Mouse (Mus musculus): Measurements from ENCODE around the gene Itpk1. TPM values are rescaled to one million over a fixed set of nuclear protein-coding genes. Genes with fewer than 3 reads are reported as not detected.

Gene Itpk1
- total and polyA plus RNA-seq, 3 experiments, result 50.8 to 99.2 (median 54.9) TPM

DNA sequence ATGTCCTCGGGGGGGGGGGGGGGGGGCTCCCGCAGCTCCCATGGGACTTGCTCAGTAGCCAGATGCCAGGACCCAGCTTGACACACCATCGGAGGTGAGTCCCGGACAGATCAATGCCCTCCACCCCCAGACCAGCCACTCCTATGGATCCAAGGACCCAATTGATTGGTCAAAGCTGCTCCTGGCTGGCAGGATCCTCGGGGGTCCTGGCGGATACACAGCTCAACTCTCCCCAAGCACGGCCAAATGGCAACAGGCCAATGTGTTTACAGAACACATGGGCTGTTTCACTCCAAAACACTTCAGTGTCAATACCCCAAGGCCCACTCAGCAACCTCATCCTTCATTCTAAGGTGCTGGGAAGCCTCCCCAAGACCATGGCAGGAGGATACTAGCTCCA is 13.0 kb downstream of the Itpk1 start:
- DNase-seq, result no peak

DNA sequence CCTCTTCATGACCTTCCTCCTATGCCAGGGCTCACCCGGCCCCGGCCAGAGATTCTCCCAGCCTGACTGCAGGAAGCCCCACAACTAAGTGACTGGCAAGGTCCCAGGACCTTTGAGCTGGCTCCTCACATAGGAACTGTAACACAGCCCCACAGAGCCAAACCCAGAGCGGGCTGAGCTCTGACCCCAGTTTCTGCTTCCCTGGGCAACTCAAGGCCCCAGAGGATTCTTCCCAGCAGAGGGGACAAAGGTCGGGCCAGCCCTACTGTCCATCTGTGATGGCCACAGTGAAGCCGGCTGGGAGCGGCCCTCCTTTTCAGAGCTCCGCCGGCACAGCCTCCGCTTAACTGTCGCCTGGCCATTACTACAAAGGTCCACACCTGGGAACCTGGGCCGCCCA is 13.6 kb downstream of the Itpk1 start:
- DNase-seq, result peak; percentile 72

DNA sequence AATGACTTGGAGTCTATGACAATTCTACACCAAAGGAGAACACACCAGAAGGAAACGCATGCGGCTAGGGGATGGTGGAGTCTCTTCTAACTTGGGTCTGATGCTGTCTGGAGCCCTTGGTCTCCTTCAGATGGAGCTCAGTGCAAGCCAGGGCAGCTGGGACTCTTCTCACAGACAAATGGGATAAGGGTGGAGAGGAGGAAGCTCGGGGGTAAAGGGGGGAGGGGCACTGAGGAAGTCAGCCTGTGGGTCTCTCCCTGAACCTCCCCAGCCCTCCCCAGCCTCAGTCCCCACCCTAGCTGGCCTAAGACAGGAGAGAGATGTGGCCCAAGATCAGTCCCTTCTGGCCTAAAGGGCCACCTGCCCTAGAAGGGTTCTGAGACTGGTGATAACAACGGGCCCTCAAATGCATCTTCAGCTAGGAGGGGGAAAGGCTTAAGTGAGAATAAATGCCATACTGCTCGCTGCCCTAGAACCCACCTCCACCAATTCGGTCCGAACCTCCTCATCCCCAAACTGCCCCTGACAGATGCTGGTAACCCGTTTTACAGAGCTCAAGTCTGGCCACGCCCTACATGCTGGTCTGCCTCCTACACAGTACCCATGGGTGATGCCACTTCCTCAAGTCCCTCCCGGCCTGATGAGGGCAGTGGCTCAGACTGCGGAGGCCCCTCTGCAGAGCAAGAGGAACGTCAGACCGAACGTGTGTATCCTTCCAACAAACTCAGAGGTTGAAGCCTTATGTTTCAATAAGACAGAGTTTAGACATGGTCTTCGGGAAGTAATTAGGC is 14.8 kb downstream of the Itpk1 start:
- DNase-seq, result no peak

DNA sequence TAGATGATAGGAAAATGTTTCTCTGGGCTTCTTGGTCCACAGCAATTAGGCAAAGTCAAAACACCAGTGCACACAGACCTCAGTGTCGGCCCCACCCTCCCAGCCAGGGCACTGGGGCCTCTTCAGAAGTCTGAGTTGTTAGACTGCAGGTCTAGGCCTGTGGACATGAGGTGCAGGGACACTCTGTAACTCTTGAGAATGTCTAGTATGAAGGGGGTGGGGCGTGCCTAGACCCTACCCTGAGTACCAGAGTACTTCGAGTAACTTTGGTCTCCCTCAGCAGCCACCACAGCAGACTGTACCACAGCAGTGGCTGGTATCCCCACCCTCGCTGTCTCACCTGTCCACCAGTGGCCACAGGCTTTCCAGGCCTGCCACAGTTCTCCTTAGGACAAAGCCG is 18.4 kb downstream of the Itpk1 start:
- DNase-seq, result no peak

DNA sequence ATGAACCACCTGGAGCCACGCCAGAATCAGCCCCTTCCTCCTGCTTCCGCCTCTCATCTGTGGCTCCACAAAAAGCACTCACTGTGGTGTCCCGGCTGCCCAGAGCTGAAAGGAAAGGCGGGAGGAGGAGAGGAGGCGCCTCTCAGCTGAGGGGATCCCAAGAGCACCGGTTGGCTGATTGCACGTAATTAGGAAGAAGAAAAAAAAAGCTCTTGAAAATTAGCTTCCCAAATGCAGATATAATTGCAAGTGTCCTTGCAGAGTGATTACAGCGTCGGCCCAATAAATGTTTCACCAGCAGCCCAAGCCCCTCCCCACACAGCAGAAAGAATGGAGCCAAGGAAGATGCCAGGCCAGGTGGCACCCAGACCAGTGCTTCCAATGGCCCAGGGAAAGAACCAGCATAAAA is 19.2 kb downstream of the Itpk1 start:
- no peak for DNase-seq

DNA sequence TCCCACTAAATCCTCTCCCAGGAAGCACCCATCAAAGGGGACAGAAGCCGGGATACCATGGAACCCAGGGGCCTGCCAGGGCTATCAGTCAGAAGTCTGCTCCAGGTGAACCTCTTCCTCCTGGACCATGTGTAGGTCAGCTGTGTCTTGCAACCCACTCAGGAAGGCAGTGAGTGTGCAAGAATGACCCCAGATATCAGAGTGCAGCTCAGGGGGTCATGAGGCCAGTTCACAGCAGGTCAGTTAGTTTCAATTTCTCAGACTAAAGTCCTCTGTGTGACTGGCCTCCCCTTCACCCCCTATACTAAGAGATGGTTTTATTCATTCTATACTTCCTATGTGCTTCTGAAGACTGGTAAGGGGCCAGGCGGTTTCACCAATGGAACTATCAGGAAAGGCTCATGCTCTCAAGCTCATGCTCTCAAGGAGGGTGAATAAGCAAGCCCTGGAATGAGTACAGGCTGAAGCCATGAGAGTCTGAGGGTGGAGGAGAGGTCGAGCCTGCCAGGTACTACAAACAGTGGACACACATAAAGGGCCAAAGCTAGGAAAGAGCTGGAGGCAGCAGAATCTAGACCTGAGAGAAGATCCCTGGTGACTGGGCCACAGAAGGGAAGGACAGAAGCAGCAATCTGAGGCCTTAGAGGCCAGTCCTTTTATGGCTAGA is 19.9 kb downstream of the Itpk1 start:
- DNase-seq, result no peak

DNA sequence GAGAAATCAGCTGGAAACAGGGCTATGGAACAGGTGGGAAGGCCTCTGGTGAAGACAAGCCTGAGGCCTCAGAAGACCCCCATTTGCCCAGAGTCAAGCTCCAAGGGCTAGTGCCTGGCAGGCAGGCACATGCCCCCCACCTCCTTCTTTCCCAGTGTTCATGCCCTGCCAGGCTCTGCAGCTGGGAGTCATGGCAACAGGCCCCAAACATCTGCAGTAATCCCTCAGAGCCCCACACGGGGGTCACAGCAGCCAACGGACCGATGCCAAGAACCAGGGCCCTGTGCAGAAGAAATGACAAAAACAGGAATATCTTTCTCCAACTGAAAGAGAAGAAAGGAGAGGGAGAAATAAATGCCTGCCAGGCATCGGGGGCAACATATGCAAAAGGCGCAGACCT is 20.8 kb downstream of the Itpk1 start:
- no peak for DNase-seq

DNA sequence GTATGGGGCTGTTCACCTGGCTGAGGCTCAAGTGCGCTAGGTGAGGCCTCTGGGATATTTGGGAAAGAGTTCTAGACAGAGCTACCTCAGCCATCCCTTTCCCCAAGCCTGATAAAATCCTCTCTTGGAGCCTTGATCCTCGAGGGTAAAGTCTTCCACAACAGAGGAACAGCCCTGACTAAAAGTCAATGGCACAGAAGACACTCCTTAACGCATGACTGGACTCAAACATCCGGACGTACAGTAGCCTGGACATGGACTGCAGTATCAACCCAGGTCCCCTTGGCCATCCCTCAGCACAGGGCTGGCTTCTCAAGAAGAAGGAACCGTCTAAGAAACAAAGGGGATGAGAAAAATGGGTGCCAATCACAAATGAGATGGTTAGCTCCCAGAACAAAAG is 21.3 kb downstream of the Itpk1 start:
- DNase-seq, result no peak

DNA sequence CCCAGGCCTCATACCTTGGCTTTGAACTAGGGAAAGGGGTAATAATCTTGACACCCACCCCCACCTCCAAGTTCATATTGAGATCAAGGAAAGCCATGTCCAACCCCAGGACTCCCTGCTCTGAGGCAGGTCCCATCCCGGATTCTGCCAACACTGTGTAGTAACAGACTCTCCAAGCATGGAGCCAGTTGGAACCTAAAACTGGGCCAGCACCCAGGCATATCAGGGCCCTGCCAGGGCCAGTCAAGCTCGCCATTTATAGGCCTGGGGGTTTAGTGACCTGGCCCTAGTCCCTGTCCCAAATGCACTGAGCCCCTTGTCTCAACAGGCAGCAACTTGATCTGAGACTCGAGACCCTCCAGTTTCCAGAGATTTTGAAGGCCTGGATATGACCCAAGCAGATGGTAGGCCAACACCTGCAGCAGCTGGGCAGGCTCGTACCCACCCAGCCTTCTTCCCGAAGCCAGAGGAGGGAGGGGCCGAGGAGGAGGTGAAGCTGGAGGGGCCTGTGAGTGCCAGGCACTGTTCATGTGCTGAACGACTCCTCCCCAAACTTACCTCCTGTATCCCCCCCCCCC is 21.9 kb downstream of the Itpk1 start:
- DNase-seq, result peak; percentile 40

DNA sequence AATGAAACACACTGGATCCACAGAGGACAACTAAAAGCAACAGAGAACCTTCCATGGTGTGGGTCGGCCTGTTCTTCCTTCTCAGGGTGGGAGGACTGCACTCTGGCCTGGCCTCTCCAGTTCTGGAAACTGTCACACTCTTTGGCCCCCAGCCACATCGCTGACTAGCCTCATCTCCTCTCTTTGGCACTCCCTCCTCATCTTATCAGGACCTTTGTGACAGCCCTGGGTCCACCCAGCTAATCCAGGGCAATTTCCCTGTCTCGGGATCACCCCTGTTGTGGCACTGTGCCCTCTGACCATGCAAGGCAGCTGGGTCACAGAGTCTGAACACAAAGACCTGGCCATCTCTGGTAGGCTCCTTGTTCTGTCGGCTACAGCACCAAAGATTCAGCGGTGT is 22.6 kb downstream of the Itpk1 start:
- DNase-seq, result peak; percentile 86

DNA sequence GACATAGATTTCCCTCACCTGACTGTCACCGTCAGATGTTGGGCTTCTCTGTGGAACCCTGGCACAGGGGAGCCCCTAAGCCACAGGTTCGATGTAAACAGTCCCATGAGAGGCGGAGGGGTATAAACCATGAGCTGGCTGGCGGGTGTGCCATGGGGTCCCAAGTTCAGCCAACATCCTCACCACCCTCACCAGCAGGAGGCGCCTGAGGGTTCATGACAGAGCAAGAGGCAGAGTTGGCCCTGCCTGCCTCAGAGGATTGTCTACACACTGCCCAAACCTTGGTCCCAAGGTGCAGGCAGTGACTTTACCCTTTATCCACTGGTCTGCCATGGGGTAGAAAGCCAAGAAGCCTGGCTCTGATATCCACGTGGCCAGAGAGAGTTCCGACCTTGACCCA is 23.1 kb downstream of the Itpk1 start:
- no peak for DNase-seq

DNA sequence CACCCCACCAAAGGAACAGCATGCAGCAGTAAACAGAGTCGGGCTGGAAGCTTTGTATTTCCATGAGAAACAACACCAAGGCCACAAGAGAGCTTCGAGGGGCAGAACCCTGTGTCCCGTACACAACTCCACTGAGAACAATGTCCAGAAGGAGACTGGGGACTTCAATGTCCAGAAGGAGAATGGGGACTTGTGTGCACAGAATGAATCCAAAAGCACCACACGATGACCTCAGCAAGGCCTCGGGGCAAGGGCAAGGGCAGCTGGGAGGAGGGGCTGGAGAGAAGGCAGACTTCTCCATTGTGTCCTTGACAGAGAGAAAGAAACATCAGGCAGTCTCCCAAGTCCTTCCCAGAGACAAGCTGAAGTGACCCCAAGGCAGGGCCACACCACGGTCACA is 25.9 kb downstream of the Itpk1 start:
- DNase-seq, result peak; percentile 81

DNA sequence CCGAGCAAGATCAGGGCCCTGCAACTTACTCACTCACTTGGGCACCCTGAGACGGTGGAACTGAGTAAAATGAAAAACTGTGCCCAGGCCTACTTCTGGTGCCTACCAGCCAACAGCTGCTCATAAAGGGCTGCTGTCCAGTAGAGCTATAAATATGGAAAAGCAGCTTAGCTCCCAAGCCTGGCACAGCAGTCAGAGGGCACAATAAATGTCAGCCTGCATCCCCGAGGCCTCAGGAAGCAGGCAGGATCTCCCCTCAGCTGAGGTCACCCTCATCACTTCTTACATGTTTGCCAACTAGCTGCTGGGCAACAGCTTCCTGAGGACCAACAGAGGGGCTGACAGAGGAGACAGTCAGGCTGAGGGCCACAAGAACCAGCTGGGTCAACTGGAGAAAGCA is 27.6 kb downstream of the Itpk1 start:
- DNase-seq, result no peak

DNA sequence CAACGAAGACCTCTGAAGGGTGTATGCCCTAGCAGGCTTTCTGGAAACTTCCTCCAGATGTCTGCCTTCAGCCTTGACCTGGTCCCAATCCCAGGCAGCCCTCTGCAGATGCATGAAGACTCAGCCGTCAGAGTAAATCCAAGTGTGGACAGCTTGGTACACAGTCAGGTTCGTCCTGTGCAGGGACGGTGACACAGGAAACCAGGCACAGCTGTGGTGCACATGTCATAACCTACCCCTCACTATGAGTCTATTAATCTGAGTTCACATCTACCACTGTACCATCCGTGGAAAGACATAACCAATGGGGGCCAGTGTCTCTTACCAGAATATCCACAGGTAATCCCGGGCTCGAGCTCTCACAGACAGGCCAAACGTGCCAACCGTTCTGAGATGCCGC is 30.2 kb downstream of the Itpk1 start:
- DNase-seq, result no peak

DNA sequence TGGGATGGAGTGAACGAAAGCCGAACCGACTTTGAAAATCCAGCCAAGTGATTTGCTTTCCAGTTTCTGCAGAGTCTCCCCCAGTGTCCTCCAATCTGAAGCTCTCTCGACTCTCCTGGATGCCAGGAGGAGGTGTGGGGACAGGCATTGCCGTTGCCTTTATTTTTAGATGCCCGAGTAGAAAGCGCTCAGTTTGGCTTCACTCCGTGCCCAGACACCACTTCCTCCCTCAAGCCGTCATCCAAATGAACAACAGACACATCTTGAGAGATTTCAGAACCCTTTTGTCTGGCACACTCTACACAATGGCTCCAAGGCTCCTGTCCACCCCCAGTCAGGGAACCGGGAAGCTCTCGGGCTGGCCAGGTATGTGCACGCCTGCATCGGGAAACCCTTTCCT is 30.6 kb downstream of the Itpk1 start:
- DNase-seq, result no peak

DNA sequence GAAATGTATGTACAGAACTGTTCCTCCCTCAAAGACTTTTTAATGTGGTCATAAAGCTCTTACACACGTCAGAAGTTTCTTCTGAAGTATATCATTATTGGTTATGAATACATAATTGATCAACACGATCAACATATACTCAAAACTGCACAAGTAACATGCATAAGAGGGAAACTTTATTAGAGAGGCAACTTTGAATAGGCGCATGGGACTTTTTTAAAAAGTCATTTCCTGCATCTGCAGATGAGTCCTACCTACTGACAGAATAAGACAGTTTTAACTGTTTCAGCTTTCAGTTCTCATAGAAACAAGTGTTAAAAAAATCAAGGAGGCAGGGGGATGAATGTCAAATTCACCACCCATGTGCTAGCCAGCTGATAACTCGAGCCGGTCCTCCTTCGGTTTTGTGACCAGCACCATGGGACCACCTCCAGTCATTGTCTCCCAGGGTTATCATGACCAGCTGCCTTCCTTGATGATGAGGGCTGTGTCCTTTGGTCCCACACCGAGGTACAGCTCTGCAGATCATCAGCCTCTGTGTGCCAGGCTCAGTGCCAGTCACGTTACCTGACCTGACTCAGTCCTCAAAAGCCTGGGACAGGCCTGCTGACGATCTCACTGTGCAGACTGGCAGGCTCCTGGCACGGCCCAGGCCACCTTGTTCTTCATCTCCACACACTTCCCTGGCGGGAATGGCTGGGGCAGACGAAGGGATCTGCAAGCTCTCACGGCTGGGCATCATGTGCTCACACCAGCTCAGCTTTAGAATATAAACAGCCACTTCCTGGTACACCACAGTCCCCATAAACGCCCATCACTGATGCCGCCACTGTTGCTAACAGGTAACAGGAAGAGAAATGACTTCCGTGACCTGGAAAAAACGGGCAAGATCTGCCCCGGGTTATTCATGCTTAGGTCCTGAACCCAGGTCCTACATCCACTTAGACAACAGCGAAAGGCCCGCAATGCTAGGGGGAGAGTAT is 31.6 kb downstream of the Itpk1 start:
- DNase-seq, result no peak

DNA sequence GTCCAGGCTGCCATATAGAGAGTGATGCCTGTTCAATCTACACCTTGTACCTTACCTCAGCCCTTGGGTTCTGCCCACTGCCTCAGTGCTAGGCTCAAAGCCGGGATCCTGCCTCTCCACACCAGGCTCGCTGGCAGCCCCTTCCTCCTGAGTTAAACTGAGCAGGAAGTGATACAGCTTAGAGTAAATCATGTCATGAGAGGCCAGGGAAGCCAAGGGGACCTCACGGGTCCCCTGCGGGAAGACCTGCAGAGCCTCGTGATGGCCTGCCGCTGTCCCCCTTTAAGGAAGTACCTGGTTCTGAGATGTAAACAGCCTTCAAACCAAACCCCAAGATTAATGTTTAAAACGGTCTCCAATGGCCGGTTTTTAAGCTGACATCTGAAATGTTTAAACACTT is 32.6 kb downstream of the Itpk1 start:
- DNase-seq, result no peak

DNA sequence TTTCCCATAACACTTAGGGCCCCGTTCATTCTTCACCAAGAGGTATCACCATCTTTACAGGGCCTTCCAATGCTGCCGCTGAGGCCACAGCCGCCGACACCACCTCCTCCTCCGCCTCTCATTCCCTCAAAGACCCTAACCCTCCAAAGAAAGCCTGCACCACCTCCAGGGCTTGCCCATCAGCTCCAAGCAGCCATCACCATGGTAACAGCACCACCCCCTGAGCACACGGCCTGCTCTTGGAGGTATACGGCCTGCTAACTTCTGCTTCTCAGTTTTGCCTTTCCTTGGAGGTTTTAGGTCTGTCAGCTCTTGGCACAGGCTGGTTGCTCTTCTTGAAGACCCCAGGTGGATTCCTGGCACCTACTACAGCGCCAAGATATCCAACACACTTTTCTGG is 33.9 kb downstream of the Itpk1 start:
- no peak for DNase-seq

DNA sequence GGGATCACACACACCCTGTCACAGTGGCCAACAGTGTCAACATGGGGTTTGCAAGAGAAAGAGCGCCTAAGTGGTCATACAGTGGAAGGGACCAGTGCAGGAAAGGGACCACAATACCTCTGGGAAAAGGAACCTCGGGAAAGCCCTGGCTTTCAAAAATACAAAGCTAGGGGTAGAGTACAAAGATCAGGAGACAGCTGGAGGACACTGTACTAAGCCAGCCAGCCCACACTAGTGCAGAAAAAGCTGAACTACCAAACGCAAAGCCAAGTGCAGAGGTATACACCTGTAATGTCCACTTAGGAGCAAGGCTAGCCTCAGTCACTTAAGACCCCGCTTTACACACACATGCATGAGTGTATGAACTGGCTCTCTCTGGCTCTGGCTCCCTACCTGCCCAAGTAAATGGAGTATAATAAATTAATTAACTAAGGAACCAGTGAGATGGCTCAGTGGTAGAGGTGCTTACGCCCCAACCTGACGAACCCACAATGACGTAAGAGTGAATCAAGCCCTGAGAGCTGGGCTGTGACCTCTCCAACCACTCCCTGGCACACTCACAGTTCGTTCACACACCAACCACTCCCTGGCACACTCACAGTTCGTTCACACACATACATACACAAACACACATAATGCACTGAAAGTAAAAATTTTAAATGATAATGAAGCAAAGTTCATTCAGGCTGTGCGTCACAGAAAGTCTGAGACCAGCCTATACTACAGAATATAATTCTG is 39.1 kb downstream of the Itpk1 start:
- DNase-seq, result no peak

DNA sequence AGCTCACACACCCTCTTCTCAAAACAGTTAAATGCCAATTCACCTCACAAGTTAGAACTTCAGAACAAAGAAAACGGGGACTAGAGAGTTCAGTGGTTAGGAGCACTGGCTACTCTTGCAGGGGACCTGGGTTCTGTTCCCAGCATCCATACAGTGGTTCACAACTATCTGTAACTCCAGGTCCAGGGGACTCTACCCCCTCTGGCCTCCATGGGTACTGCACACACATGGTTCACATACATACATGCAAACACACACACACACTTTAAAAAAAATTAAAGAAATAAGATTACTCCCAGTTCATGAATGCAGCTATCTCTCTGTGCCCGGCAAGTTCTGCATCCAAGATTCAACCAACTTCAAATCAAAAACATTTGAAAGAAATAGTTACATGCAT is 40.7 kb downstream of the Itpk1 start:
- no peak for DNase-seq

DNA sequence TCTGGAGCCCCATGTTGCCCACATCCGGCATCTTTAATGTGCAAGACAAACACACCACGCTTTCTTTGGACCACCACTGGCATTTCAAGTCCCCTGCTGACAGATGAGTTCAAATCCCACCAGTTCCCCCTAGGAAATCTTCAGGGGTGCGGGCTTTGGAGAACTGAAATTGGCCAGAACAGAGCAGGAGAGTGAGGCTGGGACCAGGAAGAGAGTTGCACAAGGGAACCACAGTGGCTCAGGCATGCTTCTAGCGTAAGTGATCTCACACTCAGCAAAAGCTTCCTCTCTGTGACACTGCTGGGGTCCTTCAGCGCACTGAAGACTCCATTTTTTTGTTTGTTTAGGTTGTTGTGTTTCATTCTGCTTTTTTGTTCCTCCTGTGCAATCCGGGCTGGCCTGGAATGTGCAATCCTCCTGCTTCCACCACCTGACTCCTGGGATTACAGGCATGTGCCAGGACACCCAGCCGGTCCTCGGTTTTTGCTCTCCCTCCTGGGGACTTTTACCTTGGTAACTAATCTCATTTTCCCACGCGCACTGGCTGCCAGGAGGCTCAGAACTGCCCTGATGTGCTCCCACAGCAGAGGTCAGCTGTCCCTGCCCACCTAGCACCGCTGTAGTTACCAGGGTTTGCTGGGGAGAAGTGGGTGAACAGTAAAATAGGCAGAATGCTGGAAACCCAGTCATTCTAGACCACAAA is 41.2 kb downstream of the Itpk1 start:
- no peak for DNase-seq

All from adrenal gland, adult 2 months (tissue).